Mouse (Mus musculus) 416B (cell line): ENCODE measurements at regions not wholly inside any gene's neighbourhood (a gene's known extent, or its start where the extent isn't known, plus 50 kb on each side); places are given as distances from the start of the nearest gene placed in this dataset.
"Not testable (repeated sequence)": the region's sequence is repeated elsewhere in the genome, so short reads cannot be mapped to it uniquely, and the experiment has no call there.

Source experiments
- DNase-seq: peaks from one replicate; pipeline ENCODE4 v3.0.0; 2011; ENCODE audit warnings: low read depth

DNA sequence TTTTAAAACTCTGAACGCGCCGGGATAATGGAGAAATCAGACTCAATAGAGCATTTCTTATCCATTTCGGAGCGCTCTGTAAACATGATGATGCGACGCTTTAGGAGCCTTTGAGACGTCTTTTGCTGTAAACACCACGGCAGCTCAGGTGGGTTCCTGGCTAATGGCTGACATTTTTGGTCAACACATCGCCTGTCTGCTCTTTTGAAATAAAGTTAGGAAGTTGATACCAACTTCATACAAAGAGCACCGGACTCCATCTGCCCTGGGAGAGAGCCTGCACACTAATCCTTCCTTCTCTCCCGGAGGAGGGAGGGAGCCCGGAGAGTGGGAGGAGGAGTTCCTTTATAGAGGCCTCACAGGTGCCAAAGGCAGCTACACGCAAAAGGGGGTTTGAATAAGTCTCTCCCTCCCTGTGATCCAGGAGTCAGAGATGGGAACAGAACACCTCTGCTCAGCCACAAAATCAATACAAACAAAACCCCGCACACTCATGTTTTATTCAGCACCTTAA lies 63.8 kb upstream of the Srsf6 start:
- DNase-seq = no peak

DNA sequence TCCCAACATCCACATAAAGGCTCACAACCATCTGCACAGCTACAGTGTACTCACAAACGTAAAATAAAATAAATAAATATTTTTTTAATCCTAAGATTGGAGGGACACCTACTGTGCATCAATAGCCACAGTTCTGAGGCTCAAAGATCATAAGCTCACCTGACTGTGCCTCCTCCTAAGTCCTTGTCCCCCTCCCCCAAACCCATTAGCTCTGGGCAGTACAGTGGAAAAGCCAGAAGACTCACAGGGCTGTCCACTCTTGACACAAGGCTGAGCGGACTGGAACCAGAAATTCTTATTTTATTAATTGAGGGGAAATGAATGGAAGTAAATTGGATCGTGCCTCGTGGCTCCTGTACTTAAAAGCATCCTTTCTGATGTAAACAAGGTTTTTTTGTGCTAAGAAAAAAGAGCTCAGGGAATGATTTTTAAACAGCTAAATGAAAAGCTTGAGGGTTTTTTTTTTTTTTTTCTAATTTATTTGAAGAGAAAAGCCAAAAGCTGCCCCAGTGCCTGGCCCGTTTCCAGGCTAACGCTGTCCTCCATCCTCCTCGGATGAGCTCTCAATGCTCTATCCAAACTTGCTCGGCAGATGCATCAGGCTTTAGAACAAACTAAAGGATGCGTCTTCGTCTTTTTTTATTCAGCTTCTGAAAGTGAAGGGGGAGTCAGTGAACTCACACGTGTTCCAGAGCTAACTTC lies 64.6 kb upstream of the Srsf6 start:
- DNase-seq = no peak

DNA sequence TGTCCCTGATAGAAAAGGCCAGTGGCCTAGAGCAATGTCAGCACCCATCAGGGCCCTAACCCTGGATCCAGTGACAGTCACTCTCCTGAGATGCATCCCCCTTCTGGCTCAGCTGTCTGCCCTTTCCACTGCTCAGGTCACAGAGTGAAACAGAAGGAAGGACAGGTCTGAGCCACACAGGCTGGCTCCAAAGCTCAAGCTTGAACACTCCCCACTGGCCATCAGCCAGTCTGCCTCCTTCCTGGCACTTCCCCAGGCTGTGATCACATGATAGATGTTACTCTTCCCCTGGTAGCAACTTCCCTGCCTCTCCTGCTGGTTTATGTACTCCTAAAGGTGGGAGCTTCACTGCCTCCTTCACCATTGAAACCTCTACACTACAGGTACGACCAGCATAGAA lies 66.8 kb upstream of the Srsf6 start:
- no peak for DNase-seq

DNA sequence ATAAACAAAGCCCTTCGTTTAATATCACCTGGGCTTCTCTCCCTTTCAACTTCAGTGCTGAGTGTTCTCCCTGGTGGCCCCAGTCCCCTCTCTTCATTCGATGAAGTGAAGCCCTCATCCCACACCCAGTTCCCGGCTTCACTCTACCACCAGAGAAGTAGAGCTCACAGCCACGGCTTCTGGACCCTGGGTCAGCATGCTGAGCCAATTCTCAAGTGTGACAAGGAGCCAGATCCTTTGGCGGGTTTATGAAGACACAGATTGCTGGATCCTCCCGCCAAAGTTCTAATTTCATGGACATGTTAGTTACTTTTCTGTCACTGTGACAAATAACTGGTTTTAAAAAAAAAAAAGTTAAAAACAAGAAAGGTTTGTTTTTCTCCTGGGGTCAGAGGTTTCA lies 76.7 kb upstream of the Srsf6 start:
- no peak for DNase-seq

DNA sequence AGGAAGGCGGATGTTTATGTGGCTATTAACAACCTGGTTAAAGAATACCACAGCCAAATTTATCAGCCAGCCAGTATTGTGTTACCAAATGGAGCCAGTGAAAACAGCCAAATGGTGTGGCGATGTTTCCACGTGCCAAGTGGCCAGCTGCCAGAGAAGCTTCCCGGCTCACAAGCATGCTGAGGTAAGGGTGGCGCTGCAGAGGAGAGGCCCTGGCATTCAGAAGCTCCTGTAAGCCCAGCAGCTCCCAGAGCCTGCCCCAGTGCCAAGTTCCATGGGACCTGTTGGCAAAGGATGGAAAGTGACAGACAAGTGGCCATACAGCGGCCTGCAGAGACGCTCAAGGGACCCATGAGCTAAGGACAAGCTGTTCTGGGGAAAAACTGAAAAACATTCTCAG lies 77.8 kb upstream of the Srsf6 start:
- DNase-seq = no peak

DNA sequence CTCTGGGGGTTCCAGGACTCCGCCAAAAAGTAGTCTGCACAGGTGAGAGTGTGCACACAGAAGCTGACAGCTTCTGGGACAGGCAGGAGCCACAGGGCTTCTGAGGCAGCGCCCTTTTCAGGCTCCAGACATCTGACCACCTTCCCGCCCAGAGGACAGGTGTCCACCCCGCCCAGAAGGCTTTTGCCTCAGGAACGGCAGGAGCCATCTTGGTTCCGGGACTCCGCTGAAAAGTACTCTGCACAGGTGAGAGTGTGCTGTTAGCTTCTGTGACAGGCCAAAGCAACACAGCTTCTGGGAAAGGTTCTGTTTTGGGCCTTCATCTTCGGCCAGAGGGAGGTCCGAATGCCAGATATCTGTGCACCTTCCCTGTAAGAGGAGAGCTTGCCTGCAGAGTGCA lies 89.6 kb upstream of the Srsf6 start:
- not testable (repeated sequence) for DNase-seq

DNA sequence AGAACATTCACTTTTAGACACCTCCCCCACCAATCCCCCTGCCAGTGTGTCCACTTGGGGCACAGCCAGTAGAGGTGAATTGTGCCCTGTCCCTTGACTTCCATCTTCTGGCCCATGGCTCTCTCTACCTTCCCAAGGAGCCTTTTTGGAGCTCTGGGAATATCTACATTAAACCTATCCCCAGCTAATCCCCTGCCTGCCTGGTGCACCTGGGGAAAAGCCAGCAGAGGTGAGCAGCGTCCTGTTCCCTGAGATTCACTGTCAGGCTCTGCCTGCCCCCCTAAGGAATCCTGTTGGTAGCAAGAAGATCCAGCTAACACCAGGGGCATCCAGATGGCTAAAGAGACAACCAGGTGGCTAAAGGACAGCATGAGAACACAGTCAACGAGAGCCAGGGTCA lies 93.6 kb upstream of the Srsf6 start:
- DNase-seq = no peak

DNA sequence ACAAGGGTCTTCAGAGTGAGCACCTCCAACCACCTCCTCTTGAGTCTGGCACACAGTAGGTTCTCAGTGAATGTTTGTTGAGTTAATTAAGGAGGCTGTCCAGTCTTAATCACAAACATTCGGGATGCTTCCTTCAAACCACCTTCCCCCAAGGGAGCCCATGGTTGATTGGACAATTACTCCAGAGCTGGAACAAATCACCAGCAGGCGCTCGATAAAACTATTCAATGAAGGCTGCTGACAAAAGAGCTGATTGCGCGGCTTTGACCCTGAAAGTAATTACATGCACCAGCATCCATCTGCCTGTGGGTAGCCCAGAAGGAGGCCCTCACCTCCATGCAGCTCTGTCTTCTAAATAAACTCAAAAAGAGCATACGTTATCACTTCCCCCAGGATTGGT lies 97.6 kb upstream of the Srsf6 start:
- no peak for DNase-seq

DNA sequence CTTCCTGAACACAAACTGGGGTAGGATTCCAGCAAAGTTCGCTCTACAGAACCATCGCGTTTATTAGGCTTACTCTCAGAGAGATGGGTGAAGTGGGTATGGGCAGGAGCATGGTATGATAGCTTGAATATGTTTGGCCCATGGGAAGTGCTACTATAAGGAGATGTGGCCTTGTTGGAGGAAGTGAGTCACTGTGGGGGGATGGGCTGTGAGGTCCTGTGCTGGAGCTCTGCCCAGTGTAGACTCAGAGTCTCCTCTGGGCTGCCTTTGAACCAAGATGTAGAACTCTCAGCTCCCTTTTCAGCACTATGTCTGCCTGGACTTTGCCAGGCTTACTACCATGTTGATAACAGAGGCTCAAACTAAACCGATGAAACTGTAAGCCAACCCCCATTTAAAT lies 112.5 kb upstream of the Srsf6 start:
- DNase-seq = peak; percentile 92

DNA sequence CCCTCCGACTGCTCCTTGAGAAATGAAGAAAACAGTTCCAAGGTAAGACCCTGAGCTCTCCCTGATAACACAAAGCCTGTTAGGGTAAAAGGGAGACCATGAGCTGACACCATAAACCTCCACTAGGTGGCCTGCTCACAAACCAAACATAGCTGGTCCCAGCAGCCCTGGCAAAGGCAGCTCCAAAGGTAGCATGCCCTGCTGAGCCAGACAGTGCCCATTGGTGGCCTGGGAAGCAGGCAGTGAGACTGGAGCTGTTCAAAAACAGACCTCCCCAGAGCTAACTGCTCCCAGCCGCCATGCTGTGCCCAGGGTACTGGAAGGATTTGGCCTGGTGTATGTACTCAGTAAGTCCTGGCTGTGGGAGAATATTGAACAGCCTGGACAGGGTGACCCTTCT lies 117.1 kb upstream of the Srsf6 start:
- peak; percentile 51 for DNase-seq

DNA sequence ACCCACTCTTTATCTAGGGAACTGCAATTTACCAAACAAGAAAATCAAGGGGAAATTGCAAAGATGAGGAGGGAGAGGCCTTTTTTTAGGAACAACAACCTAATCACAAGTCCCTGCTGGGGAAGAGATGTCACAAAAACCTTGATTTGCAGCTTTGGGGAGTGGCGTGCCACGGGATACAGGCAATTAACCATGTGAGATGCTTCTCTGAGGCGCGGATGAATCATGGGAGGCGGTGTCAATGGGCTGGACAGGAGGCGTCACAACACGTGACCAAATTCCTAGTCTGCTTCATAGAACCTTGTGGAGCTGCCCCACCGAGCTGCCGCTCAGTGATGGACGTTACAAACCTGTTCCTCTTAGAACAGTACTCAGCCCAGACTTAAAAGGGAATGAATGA lies 123.6 kb upstream of the Srsf6 start:
- no peak for DNase-seq

DNA sequence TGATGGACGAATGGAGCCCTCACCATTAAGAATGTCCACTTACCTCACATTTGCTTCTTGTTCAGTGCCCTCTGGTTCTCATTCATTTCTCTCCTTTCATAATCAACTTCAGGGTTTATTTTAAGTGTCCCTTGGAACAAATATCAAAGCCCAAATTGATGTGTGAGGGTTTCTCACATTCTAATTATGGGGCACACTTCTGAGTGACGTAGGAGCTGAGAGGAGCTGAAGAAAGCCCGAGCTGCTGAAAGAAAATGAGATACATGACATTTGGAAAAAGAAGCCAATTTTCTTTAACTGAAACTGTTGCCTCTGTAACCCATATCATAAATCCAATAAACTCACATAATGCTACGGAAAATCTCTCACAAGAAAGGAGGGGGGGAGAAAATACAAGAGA lies 134.8 kb upstream of the Srsf6 start:
- no peak for DNase-seq

DNA sequence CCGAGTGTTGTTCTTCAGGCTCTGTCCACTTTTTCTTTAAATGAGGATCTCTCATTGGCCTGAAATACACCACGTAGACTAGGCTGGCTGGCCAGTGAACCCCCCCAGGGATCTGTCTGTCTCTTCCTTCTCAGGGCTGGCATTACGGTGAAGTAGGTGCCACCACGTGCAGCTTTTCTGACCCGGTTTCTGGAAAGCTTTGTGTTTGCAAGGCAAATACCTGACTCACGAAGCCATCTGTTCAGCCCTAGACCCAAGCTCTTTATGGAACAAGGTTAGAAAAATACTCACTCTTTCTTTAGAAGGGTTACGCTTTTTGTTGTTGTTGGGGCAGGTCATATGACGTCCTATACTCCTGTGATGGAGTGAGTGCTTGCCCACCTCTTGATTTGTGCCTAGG lies 133.3 kb upstream of the Ptprt start:
- DNase-seq = no peak

DNA sequence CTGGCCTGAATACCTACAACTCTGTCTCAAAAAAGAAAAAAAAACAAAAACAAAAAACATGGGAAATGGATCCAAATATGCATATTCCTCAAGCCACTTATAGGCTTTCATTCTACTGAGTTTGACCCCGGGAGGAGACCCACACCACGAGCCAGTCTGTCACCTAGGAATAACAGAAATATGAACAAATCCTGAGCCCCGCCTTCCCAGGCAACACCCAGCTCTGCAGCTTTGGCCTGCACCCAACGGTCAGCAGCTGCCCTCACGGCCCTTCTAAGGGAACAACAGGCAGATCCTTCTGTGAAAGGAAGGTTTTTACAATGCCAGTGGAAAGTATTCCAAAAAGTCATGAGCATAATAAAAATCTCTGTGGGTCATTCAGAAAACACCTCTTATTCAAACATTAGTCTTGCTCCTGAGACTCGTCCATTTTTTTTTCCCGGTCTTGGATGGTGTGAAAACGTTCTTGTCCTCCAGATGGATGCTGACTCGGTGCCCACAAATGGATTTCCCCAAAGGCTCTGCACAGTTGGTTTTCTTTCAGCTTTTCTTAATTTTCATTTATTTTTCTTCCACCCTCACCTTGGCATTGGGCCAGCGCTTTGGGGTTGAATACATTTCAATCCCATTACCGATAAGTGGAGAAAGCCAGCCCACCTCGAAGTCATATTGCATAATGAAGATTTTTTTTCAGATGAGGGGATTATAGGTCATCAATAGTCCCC lies 130.6 kb upstream of the Ptprt start:
- no peak for DNase-seq

DNA sequence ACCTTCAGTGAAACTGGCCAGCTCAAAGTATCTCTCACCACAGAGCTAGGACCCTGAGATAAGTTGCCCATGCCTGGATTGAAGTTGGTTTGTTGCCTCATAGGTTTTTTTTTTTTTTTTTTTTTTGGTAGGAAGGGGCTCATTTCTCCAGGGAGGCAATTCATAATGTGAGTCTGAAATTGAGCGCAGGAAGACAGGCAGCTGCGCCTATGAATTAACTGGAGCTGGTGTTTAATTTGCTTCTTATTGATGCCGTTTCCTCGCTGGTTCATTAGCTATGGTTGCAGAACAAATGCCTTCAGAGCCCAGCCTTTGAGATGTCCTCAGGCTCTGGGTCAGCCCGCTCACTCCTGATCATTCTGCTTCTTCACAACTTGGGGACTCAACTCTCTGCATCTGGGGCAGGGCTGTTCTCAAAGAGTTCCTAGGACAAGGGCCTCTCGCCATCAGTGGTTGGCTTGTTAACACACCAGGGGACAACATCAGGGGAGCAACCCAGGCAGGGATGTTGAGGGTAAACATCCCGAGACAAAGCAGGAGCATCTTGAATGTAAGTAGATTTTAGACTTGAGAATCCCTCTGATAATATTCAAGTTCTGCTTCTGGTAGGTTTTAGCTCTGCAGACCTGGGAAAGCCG lies 123.3 kb upstream of the Ptprt start:
- DNase-seq = no peak

DNA sequence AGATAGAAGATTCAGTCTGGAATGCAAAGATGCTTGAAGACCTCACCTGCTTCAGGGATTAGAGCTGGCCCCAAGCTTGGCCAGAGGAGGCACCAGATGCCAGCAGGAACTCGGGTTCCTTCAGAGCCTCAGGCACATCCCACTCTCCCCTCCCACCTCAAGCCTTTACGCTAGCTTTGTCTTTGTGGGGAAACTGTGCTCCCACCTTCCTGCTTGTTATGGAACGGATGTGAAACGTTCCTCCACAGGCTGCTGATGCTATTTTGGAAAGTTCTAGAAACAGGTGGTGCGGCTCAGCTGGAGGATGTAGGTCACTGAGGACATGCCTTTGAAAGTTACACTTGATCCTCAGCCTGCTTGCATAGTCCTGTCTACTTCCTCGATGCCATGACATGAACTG lies 120.7 kb upstream of the Ptprt start:
- no peak for DNase-seq

DNA sequence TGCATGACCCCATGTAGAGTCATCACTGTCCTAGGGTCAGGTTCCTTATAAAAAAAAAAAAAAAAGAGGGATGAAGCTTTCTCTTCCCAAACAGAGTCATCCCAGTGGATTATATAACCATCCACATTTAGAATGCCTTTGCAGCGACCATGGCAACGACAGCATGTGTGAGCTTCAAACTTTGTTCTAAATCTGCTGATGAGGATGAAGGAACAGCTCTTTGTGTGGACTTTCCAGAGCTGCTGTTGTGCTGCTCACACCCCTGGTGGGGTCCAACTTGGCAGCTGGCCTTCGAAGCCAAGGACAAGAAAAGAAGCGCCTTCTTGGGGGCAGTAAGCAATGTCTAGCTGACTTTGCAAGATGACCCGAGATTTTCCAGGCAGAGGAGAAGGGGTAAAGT lies 115.6 kb upstream of the Ptprt start:
- no peak for DNase-seq

DNA sequence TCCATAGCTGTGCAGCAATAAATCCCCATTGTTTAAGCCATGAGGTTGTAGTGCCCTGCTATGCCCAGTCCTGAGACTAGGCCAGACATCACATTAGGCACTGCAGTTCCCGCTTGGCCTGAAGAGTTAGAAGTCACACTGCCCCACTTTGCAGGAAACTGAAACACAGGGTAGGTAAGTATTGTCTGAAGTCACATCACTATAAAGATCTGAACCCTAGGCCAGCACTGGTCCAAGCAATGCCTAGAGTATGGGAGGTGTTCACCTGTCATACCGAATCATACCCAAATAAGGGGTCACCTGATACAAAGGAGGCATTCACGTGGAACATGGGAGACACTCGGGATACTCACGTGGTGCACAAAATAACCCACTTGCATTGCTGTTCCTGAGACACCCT lies 111.6 kb upstream of the Ptprt start:
- no peak for DNase-seq

DNA sequence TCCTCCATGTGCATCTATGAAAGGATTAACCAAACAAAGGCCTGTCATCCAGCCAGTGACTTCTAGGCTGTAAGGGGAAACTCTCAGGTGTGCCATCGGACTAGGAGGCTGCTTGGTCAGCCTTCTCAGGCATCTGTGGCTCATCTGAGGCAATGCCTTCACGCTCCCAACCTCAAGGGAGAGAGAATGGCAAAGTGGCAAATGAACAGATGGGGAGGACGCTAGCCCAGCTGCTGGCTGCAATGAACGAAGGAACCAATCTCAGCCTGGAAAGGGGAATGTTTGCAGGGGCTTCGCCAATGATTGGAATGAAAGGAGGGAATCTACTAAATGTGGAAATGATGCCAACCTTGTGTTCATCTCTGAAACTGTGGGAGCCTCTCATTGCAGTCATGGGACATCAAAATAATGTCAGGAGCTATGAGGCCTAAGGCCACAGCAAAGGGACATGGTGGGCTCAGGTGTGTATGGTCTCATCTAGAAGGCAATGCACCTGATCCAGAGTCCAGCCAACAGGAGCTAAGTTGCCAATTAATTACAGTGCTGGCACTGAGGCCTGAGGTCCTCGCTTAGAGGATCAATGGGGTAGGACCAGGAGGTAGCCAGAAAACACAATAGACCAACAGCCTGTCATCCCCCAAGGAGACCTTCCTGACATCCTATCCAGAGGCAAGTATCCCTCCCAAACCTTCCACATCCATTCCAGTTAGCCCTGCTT lies 108.9 kb upstream of the Ptprt start:
- no peak for DNase-seq

DNA sequence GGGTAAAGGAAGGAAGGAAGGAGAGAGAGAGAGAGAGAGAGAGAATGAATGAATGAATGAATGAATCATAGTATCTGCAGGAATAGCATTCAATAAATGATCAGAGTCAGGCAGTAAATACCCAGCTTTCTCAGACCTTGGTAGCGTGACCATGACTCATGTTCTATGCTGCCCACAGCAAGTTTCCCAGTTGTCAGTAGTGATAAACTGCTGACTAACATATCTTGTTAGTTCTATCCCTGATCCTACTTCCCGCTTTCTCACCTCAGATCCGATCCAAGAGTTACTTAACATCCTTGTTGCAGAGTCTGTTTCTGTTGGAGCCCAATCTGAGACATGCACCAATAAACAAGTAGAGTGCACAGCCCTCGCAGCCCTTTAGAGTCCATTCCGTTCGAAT lies 103.1 kb upstream of the Ptprt start:
- no peak for DNase-seq

DNA sequence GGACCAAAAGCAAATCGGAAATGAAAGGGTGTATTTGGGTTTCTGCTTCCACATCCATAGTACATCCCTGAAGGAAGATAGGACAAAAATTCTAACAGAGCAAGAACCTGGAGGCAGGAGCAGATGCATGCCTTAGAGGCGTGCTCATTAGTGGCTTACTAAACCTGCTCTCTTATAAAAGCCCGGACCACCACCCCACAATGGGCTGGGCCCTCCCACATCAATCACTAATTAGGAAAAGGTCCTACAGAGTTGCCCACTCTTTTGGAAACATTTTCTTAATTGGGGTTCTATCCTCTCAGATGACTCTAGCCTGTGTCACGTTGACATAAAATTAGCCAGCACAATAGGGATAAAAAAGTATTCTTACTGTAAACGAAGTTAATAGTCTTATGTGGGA lies 79.6 kb upstream of the Ptprt start:
- no peak for DNase-seq

DNA sequence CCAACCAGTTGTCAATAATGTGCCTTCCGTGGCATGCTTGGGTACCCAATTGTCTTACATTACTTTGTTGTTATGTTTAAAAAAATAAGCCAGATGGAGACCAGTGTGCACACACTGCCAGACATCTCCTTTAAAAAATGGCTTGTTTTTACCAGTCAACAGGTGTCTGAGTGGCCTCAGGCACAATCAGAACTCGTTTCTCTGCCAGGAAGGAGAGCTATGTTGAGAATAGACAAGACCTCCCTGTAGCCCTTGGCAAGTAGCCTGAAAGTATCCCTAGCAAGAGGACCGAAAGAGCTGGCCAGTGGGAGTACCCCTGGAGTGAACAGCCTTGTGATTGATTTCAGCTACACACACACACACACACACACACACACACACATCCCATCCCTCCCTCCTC lies 74.8 kb upstream of the Ptprt start:
- no peak for DNase-seq

DNA sequence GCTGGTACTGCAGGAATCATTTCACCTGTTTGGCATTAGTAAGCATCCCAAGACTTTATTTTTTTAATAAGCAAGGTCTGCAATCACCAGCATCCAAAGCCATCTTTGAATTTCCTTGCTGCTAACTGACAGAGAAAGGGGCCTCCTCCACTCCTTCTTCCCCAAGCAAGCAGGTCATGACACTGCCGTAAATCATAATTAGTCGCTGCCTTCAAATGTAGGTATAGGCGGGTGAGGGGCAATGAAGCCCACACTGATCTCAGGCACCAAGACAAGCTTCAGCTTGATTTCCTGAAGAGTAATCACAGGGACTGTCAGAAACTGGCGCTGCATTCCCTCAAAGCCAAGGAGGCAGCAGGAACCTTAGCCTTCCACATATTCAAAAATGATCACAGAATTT lies 73.3 kb upstream of the Ptprt start:
- DNase-seq = no peak
